Mouse (Mus musculus): ENCODE measurements around the gene Irf4. TPM values are rescaled to one million over a fixed set of nuclear protein-coding genes. Genes with fewer than 3 reads are reported as not detected.

The Irf4 gene
- polyA plus RNA-seq, 1 experiment from 2014 or later = 0.06 TPM

GRCm38 (mm10) chr13:30777678-30778179 lies 28.7 kb downstream of the Irf4 start:
- Histone ChIP-seq H3K4me1 (peaks cover 24% of the 10 kb centered on the region), H3K27ac (replicated peaks) (no peak overlapping the region), H3K9me3 (no peaks in the 10 kb centered on the region), H3K27me3 (replicated peaks; ENCODE audit: low read depth, poor library complexity, severe bottlenecking) (no peaks in the 10 kb centered on the region), H3K36me3 (replicated peaks) (no peaks in the 10 kb centered on the region), H3K4me3 (no peak overlapping the region)
- no peak for DNase-seq (ENCODE audit: low spot score)
- 72% methylated on average over 11 of the region's 11 CpGs for whole genome bisulfite sequencing

GRCm38 (mm10) chr13:30781905-30782304 lies 32.9 kb downstream of the Irf4 start:
- WGBS = 59% methylated on average over 2 of the region's 2 CpGs
- H3K27ac ChIP-seq (replicated peaks) = no peak overlapping the region; the same call in 1 of the 2 replicates
- H3K27me3 ChIP-seq (replicated peaks; ENCODE audit: low read depth, poor library complexity, severe bottlenecking) = no peaks in the 10 kb centered on the region
- H3K9me3 ChIP-seq = no peaks in the 10 kb centered on the region
- peaks cover 28% of the 10 kb centered on the region for H3K4me1 ChIP-seq
- DNase-seq (ENCODE audit: low spot score) = peak; percentile 15
- no peaks in the 10 kb centered on the region for H3K36me3 ChIP-seq (replicated peaks)
- H3K4me3 ChIP-seq = no peak overlapping the region

- Histone ChIP-seq H3K4me1 (peaks cover 28% of the 10 kb centered on the region), H3K27ac (replicated peaks) (peak overlapping the region; percentile 40; the same call in 1 of the 2 replicates), H3K4me3 (no peak overlapping the region), H3K36me3 (replicated peaks) (no peaks in the 10 kb centered on the region), H3K27me3 (replicated peaks; ENCODE audit: low read depth, poor library complexity, severe bottlenecking) (no peaks in the 10 kb centered on the region), H3K9me3 (no peaks in the 10 kb centered on the region)
- peak; percentile 50 for DNase-seq (ENCODE audit: low spot score)
- 28% methylated on average over 8 of the region's 8 CpGs for WGBS
Observed at GRCm38 (mm10) chr13:30782419-30782818, 33.4 kb downstream of the Irf4 start.

DNA sequence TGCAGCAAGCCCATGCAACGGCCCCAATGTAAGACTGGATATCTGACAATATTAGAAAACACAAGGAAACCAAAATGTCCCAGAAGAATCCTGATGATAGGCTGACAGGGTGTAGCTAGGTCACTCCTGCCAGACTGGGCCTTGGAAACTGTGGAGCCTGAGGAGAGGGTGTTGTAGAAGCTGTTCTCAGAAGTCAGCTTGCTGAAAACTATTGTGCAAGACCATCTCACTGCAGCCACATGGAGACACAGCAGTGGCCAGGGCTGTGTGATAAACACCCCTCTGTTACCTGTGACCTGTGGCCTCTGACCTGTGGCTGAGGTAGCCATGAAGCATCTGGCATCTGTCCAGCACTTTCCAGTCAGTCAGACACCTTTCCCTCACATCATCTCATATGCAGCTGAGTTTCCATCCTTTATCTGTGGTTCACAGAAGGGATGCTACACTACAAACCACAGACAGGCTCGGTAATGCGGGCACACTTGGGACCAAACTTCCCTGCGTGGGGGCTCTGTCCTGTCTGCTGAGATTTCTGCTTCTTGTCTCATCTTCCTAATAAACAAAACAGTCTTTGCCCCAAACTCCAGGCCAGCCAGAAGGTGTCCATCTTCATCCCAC lies 36.5 kb downstream of the Irf4 start:
- 89% methylated on average over 4 of the region's 4 CpGs for WGBS
- Histone ChIP-seq H3K27ac (replicated peaks) (no peak overlapping the region), H3K36me3 (replicated peaks) (no peaks in the 10 kb centered on the region), H3K27me3 (replicated peaks; ENCODE audit: low read depth, poor library complexity, severe bottlenecking) (no peaks in the 10 kb centered on the region), H3K4me1 (peaks cover 23% of the 10 kb centered on the region), H3K9me3 (no peaks in the 10 kb centered on the region), H3K4me3 (no peak overlapping the region)
- no peak for DNase-seq (ENCODE audit: low spot score)

- peaks cover 17% of the 10 kb centered on the region for H3K4me1 ChIP-seq
- no peaks in the 10 kb centered on the region for H3K36me3 ChIP-seq (replicated peaks)
- no peaks in the 10 kb centered on the region for H3K27me3 ChIP-seq (replicated peaks; ENCODE audit: low read depth, poor library complexity, severe bottlenecking)
- DNase-seq (ENCODE audit: low spot score) = no peak
- no peak overlapping the region for H3K27ac ChIP-seq (replicated peaks)
- no peaks in the 10 kb centered on the region for H3K9me3 ChIP-seq
- H3K4me3 ChIP-seq = no peak overlapping the region
- 76% methylated on average over 5 of the region's 5 CpGs for WGBS
Observed at GRCm38 (mm10) chr13:30786235-30787035, 37.4 kb downstream of the Irf4 start.

GRCm38 (mm10) chr13:30787036-30787320 lies 38.0 kb downstream of the Irf4 start:
- no peak for DNase-seq (ENCODE audit: low spot score)
- 52% methylated on average over 2 of the region's 2 CpGs for WGBS
- Histone ChIP-seq H3K36me3 (replicated peaks) (no peaks in the 10 kb centered on the region), H3K27me3 (replicated peaks; ENCODE audit: low read depth, poor library complexity, severe bottlenecking) (no peaks in the 10 kb centered on the region), H3K4me3 (no peak overlapping the region), H3K4me1 (peaks cover 11% of the 10 kb centered on the region), H3K27ac (replicated peaks) (no peak overlapping the region), H3K9me3 (no peaks in the 10 kb centered on the region)

DNA sequence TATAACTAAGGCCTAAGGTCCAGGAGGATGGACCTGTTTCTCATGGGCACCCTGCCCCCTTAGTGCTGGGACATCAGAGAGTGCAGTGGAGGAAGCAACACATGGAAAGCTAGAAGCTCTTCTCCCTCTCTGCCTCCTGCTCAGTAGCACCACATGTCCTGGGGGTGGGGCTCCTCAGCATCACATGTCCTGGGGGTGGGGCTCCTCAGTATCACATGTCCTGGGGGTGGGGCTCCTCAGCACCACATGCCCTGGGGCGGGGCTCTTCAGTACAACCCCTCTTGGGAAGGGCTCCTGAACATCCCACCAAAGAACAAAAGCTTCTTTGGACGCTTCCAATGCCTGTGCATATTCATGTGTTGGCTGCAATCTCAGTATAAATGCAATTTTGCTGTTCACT lies 38.5 kb downstream of the Irf4 start:
- peaks cover 6% of the 10 kb centered on the region for H3K4me1 ChIP-seq
- H3K27ac ChIP-seq (replicated peaks) = no peak overlapping the region
- H3K27me3 ChIP-seq (replicated peaks; ENCODE audit: low read depth, poor library complexity, severe bottlenecking) = no peaks in the 10 kb centered on the region
- H3K36me3 ChIP-seq (replicated peaks) = no peaks in the 10 kb centered on the region
- H3K4me3 ChIP-seq = no peak overlapping the region
- H3K9me3 ChIP-seq = no peaks in the 10 kb centered on the region
- no peak for DNase-seq (ENCODE audit: low spot score)
- 79% methylated on average over 2 of the region's 2 CpGs for WGBS

DNA sequence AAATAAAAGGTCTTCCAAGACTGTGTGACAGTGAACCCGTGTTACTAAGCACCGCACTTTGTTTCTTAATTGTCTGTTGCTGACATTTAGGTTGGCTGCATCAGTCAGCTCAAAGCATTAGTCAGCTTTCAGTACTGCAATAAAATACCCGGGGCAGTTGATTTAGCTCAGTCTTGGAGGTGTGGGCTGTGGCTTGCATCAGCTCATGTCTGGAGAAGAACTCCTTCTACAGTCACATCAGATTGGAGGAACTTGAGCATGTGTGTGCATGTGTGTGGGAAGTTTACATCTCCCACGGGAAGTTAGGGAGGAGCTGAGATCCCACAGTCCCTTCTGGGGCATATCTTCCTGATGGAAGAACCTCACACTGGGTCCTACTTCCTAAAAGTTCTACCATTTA lies 38.9 kb downstream of the Irf4 start:
- DNase-seq (ENCODE audit: low spot score) = no peak
- H3K36me3 ChIP-seq (replicated peaks) = no peaks in the 10 kb centered on the region
- H3K27ac ChIP-seq (replicated peaks) = no peak overlapping the region
- no peak overlapping the region for H3K4me3 ChIP-seq
- peaks cover 1% of the 10 kb centered on the region for H3K4me1 ChIP-seq
- no peaks in the 10 kb centered on the region for H3K9me3 ChIP-seq
- H3K27me3 ChIP-seq (replicated peaks; ENCODE audit: low read depth, poor library complexity, severe bottlenecking) = no peaks in the 10 kb centered on the region
- 93% methylated on average over 4 of the region's 4 CpGs for WGBS

DNA sequence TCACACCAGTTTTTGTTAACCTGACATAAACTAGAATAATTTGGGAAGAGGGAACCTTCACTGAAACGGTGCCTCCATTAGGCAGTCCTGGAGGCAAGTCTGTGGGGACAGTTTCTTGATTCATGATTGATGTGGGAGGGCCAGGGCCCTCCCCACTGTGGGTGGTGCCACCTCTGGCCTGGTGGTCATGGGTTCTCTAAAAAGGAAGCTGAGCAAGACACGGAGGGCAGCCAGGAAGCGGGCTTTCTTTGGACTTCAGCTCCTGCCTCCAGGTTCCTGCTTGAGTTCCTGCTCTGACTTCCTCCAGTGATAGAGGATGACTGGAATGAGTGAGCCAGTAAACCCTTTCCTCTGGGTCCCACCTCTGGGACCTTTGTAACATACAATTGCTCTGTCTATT lies 39.4 kb downstream of the Irf4 start:
- H3K36me3 ChIP-seq (replicated peaks) = no peaks in the 10 kb centered on the region
- H3K9me3 ChIP-seq = no peaks in the 10 kb centered on the region
- no peak for DNase-seq (ENCODE audit: low spot score)
- H3K27me3 ChIP-seq (replicated peaks; ENCODE audit: low read depth, poor library complexity, severe bottlenecking) = no peaks in the 10 kb centered on the region
- no peak overlapping the region for H3K27ac ChIP-seq (replicated peaks)
- no peaks in the 10 kb centered on the region for H3K4me1 ChIP-seq
- WGBS = 90% methylated on average over 3 of the region's 3 CpGs
- H3K4me3 ChIP-seq = no peak overlapping the region

GRCm38 (mm10) chr13:30790016-30790415 lies 41.0 kb downstream of the Irf4 start:
- Histone ChIP-seq H3K4me3 (no peak overlapping the region), H3K27me3 (replicated peaks; ENCODE audit: low read depth, poor library complexity, severe bottlenecking) (no peaks in the 10 kb centered on the region), H3K27ac (replicated peaks) (no peak overlapping the region), H3K36me3 (replicated peaks) (no peaks in the 10 kb centered on the region), H3K4me1 (no peaks in the 10 kb centered on the region), H3K9me3 (no peaks in the 10 kb centered on the region)
- 67% methylated on average over 5 of the region's 5 CpGs for WGBS
- DNase-seq (ENCODE audit: low spot score) = no peak

DNA sequence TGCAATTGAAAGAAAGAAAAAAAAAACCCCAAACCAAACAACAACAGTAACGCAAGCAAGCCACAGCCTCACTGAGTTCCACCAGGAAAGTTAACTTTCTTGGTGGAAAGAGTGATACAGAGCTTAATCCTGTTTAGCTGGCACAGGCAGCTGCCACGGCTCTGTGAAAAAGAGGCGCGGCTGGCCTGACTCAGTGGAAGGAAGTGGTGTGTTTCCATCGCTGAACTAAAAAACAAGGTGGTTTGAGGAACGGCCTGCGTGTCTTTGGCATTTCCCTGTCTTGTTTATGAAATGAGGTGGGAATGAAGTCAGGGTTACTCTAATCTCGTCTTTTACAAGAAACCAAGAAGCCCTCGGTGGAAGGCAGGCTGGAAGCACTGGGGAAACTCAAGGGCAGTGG lies 43.3 kb downstream of the Irf4 start:
- Histone ChIP-seq H3K27me3 (replicated peaks; ENCODE audit: low read depth, poor library complexity, severe bottlenecking) (no peaks in the 10 kb centered on the region), H3K36me3 (replicated peaks) (no peaks in the 10 kb centered on the region), H3K4me3 (no peak overlapping the region), H3K4me1 (no peaks in the 10 kb centered on the region), H3K27ac (replicated peaks) (no peak overlapping the region), H3K9me3 (no peaks in the 10 kb centered on the region)
- 84% methylated on average over 9 of the region's 9 CpGs for WGBS
- no peak for DNase-seq (ENCODE audit: low spot score)

- WGBS = 77% methylated on average over 3 of the region's 3 CpGs
- no peak overlapping the region for H3K27ac ChIP-seq (replicated peaks)
Observed at GRCm38 (mm10) chr13:30792741-30793140, 43.7 kb downstream of the Irf4 start.

DNA sequence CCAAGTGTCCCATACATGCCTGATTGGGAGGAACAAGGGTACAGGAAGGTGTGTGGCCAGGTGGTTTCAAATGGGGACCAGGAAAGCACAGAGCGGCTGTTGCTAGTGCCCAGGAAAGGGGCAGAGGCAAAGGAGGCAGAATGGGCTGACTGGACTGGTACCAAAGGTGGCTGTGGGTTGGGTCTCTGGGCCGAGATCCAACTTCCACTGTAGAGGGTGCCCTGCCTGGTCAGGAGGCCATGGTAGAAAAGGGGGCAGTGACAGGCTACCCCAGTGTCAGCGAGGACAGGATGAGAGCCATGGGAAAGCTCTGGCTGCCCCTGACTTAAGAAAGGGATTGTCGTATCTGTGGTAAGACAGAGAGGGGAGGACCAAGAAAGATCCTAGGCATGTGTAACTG lies 44.2 kb downstream of the Irf4 start:
- H3K27me3 ChIP-seq (replicated peaks; ENCODE audit: low read depth, poor library complexity, severe bottlenecking) = no peaks in the 10 kb centered on the region
- H3K4me3 ChIP-seq = no peak overlapping the region
- DNase-seq (ENCODE audit: low spot score) = no peak
- no peaks in the 10 kb centered on the region for H3K36me3 ChIP-seq (replicated peaks)
- H3K27ac ChIP-seq (replicated peaks) = no peak overlapping the region
- WGBS = 90% methylated on average over 4 of the region's 4 CpGs
- no peaks in the 10 kb centered on the region for H3K9me3 ChIP-seq
- H3K4me1 ChIP-seq = no peaks in the 10 kb centered on the region

More at GRCm38 (mm10) chr13:30792741-30793140, 43.7 kb downstream of the Irf4 start:
- Histone ChIP-seq H3K4me1 (no peaks in the 10 kb centered on the region), H3K27me3 (replicated peaks; ENCODE audit: low read depth, poor library complexity, severe bottlenecking) (no peaks in the 10 kb centered on the region), H3K9me3 (no peaks in the 10 kb centered on the region), H3K4me3 (no peak overlapping the region), H3K36me3 (replicated peaks) (no peaks in the 10 kb centered on the region)
- no peak for DNase-seq (ENCODE audit: low spot score)

Data from embryonic facial prominence, embryonic 10.5 days (tissue).